Mouse (Mus musculus): Measurements from ENCODE around the gene Sparcl1. TPM values are rescaled to one million over a fixed set of nuclear protein-coding genes. Genes with fewer than 3 reads are reported as not detected.

Gene Sparcl1
- total and polyA plus RNA-seq, 2 experiments, result 3.0 to 4.9 TPM

- H3K4me3 ChIP-seq (ENCODE audit: insufficient read depth, low read depth, low read length), result no peak overlapping the region
- H3K36me3 ChIP-seq (ENCODE audit: control insufficient read depth, insufficient read depth, low read length), result no peaks in the 10 kb centered on the region
- peak; percentile 44 for DNase-seq (ENCODE audit: extremely low read depth, low read depth, low spot score)
- H3K27ac ChIP-seq (replicated peaks; ENCODE audit: insufficient read depth, low read depth, low read length), result no peak overlapping the region
- no peaks in the 10 kb centered on the region; the same call in 1 of the 2 replicates for H3K27me3 ChIP-seq (ENCODE audit: control insufficient read depth, insufficient read depth, low read length)
- H3K79me2 ChIP-seq (ENCODE audit: control insufficient read depth, insufficient read depth, low read length), result no peaks in the 10 kb centered on the region
- H3K4me1 ChIP-seq (ENCODE audit: control insufficient read depth, insufficient read depth, low read length), result no peaks in the 10 kb centered on the region
- no peak for TF ChIP-seq POLR2A (IDR thresholded peaks at IDR 0.05; ENCODE audit: extremely low read depth, insufficient read depth, low read length)
- TF ChIP-seq CTCF (IDR thresholded peaks at IDR 0.05; ENCODE audit: low read depth, low read length), result peak; percentile 55
- no peak overlapping the region for H3K9ac ChIP-seq (ENCODE audit: low read depth, low read length)
- 47% methylated on average over 4 of the region's 4 CpGs for whole genome bisulfite sequencing
Observed at GRCm38 (mm10) chr5:104131544-104131943, 18.0 kb upstream of the Sparcl1 start.

GRCm38 (mm10) chr5:104130891-104131290 lies 17.4 kb upstream of the Sparcl1 start:
- no peak overlapping the region for H3K27ac ChIP-seq (replicated peaks; ENCODE audit: insufficient read depth, low read depth, low read length)
- H3K9ac ChIP-seq (ENCODE audit: low read depth, low read length), result no peak overlapping the region
- H3K27me3 ChIP-seq (ENCODE audit: control insufficient read depth, insufficient read depth, low read length), result no peaks in the 10 kb centered on the region; the same call in 1 of the 2 replicates
- WGBS, result 83% methylated on average over 4 of the region's 4 CpGs
- no peak for DNase-seq (ENCODE audit: extremely low read depth, low read depth, low spot score)
- no peaks in the 10 kb centered on the region for H3K79me2 ChIP-seq (ENCODE audit: control insufficient read depth, insufficient read depth, low read length)
- H3K4me1 ChIP-seq (ENCODE audit: control insufficient read depth, insufficient read depth, low read length), result no peaks in the 10 kb centered on the region
- no peak overlapping the region for H3K4me3 ChIP-seq (ENCODE audit: insufficient read depth, low read depth, low read length)
- TF ChIP-seq CTCF (IDR thresholded peaks at IDR 0.05; ENCODE audit: low read depth, low read length) (no peak), POLR2A (IDR thresholded peaks at IDR 0.05; ENCODE audit: extremely low read depth, insufficient read depth, low read length) (no peak)
- no peaks in the 10 kb centered on the region for H3K36me3 ChIP-seq (ENCODE audit: control insufficient read depth, insufficient read depth, low read length)

- Histone ChIP-seq H3K27ac (replicated peaks; ENCODE audit: insufficient read depth, low read depth, low read length) (no peak overlapping the region), H3K36me3 (ENCODE audit: control insufficient read depth, insufficient read depth, low read length) (no peaks in the 10 kb centered on the region), H3K4me1 (ENCODE audit: control insufficient read depth, insufficient read depth, low read length) (no peaks in the 10 kb centered on the region), H3K9ac (ENCODE audit: low read depth, low read length) (no peak overlapping the region), H3K79me2 (ENCODE audit: control insufficient read depth, insufficient read depth, low read length) (no peaks in the 10 kb centered on the region), H3K4me3 (ENCODE audit: insufficient read depth, low read depth, low read length) (no peak overlapping the region), H3K27me3 (ENCODE audit: control insufficient read depth, insufficient read depth, low read length) (no peaks in the 10 kb centered on the region)
- TF ChIP-seq CTCF (IDR thresholded peaks at IDR 0.05; ENCODE audit: low read depth, low read length) (no peak), POLR2A (IDR thresholded peaks at IDR 0.05; ENCODE audit: extremely low read depth, insufficient read depth, low read length) (no peak)
- WGBS, result 69% methylated on average over 12 of the region's 12 CpGs
- DNase-seq (ENCODE audit: extremely low read depth, low read depth, low spot score), result no peak
Observed at GRCm38 (mm10) chr5:104128281-104129031, 14.9 kb upstream of the Sparcl1 start.

GRCm38 (mm10) chr5:104127351-104127750 lies 13.8 kb upstream of the Sparcl1 start:
- 64% methylated on average over 1 of the region's 1 CpGs for WGBS
- no peak overlapping the region for H3K4me3 ChIP-seq (ENCODE audit: insufficient read depth, low read depth, low read length)
- no peak for TF ChIP-seq CTCF (IDR thresholded peaks at IDR 0.05; ENCODE audit: low read depth, low read length)
- TF ChIP-seq POLR2A (IDR thresholded peaks at IDR 0.05; ENCODE audit: extremely low read depth, insufficient read depth, low read length), result no peak
- H3K36me3 ChIP-seq (ENCODE audit: control insufficient read depth, insufficient read depth, low read length), result no peaks in the 10 kb centered on the region
- H3K9ac ChIP-seq (ENCODE audit: low read depth, low read length), result no peak overlapping the region
- no peaks in the 10 kb centered on the region for H3K4me1 ChIP-seq (ENCODE audit: control insufficient read depth, insufficient read depth, low read length)
- no peaks in the 10 kb centered on the region for H3K27me3 ChIP-seq (ENCODE audit: control insufficient read depth, insufficient read depth, low read length)
- no peaks in the 10 kb centered on the region for H3K79me2 ChIP-seq (ENCODE audit: control insufficient read depth, insufficient read depth, low read length)
- no peak for DNase-seq (ENCODE audit: extremely low read depth, low read depth, low spot score)
- no peak overlapping the region for H3K27ac ChIP-seq (replicated peaks; ENCODE audit: insufficient read depth, low read depth, low read length)

- no peak overlapping the region for H3K27ac ChIP-seq (replicated peaks; ENCODE audit: insufficient read depth, low read depth, low read length)
- H3K27me3 ChIP-seq (ENCODE audit: control insufficient read depth, insufficient read depth, low read length), result no peaks in the 10 kb centered on the region
- no peaks in the 10 kb centered on the region for H3K36me3 ChIP-seq (ENCODE audit: control insufficient read depth, insufficient read depth, low read length)
- no peak for DNase-seq (ENCODE audit: extremely low read depth, low read depth, low spot score)
- H3K4me1 ChIP-seq (ENCODE audit: control insufficient read depth, insufficient read depth, low read length), result no peaks in the 10 kb centered on the region
- H3K79me2 ChIP-seq (ENCODE audit: control insufficient read depth, insufficient read depth, low read length), result no peaks in the 10 kb centered on the region
- H3K4me3 ChIP-seq (ENCODE audit: insufficient read depth, low read depth, low read length), result no peak overlapping the region
- TF ChIP-seq POLR2A (IDR thresholded peaks at IDR 0.05; ENCODE audit: extremely low read depth, insufficient read depth, low read length), result no peak
- no peak for TF ChIP-seq CTCF (IDR thresholded peaks at IDR 0.05; ENCODE audit: low read depth, low read length)
- 73% methylated on average over 12 of the region's 12 CpGs for WGBS
- H3K9ac ChIP-seq (ENCODE audit: low read depth, low read length), result no peak overlapping the region
Observed at GRCm38 (mm10) chr5:104126561-104127320, 13.2 kb upstream of the Sparcl1 start.

Measured in liver, adult 2 months (tissue).